Mouse (Mus musculus): ENCODE results near the gene Fgfr1op. TPM values are rescaled to one million over a fixed set of nuclear protein-coding genes. Genes with fewer than 3 reads are reported as not detected.

Gene Fgfr1op
- polyA plus RNA-seq, 2 experiments = 5.6 to 11.8 TPM

- Histone ChIP-seq H3K36me3 (replicated peaks; ENCODE audit: control insufficient read depth, insufficient read depth, low read depth) (no peaks in the 10 kb centered on the region), H3K4me2 (ENCODE audit: low read depth) (no peak overlapping the region), H3K4me1 (replicated peaks; ENCODE audit: control insufficient read depth in 2 of 2, insufficient read depth in 2 of 2, low read length in 1 of 2) (no peaks in the 10 kb centered on the region), H3K27ac (no peak overlapping the region), H3K4me3 (ENCODE audit: insufficient read depth in 1 of 2, low read depth in 2 of 2, low read length in 2 of 2) (no peak overlapping the region), H3K9ac (replicated peaks) (no peak overlapping the region), H3K9me3 (ENCODE audit: control insufficient read depth, low read length) (no peaks in the 10 kb centered on the region), H3K27me3 (ENCODE audit: control insufficient read depth, insufficient read depth, low read length) (no peaks in the 10 kb centered on the region)
- no peak for DNase-seq (ENCODE audit: low read depth in 3 of 3, low spot score in 3 of 3)
- 51% methylated on average over 15 of the region's 15 CpGs for WGBS (ENCODE audit: insufficient replicate concordance)
- TF ChIP-seq EP300 (IDR thresholded peaks at IDR 0.05; ENCODE audit: low read depth) = no peak
- no peak for ATAC-seq (ENCODE audit: insufficient read depth)
Measured at GRCm38 (mm10) chr17:8233618-8234214, 68.4 kb downstream of the Fgfr1op start.

- 55% methylated on average over 4 of the region's 4 CpGs for WGBS (ENCODE audit: insufficient replicate concordance)
- no peak overlapping the region for H3K27ac ChIP-seq
- no peak for ATAC-seq (ENCODE audit: insufficient read depth)
Measured at GRCm38 (mm10) chr17:8234537-8234936, 69.2 kb downstream of the Fgfr1op start.

GRCm38 (mm10) chr17:8235743-8236142 is 70.4 kb downstream of the Fgfr1op start, which contains the start of gene Ccr6:
Ccr6 (plus strand) TSS chr17:8236043.
- TF ChIP-seq EP300 (IDR thresholded peaks at IDR 0.05; ENCODE audit: low read depth) (no peak), CTCF (IDR thresholded peaks at IDR 0.05; ENCODE audit: low read depth) (no peak)
- Histone ChIP-seq H3K4me2 (ENCODE audit: low read depth) (no peak within 1 kb of the TSS), H3K9ac (replicated peaks) (no peak within 1 kb of the TSS), H3K4me3 (ENCODE audit: insufficient read depth in 1 of 2, low read depth in 2 of 2, low read length in 2 of 2) (no peak within 1 kb of the TSS), H3K4me1 (replicated peaks; ENCODE audit: control insufficient read depth in 2 of 2, insufficient read depth in 2 of 2, low read length in 1 of 2) (no peaks in the 10 kb centered on the region), H3K9me3 (ENCODE audit: control insufficient read depth, low read length) (no peaks in the 10 kb centered on the region), H3K27ac (no peak within 1 kb of the TSS), H3K36me3 (replicated peaks; ENCODE audit: control insufficient read depth, insufficient read depth, low read depth) (no peaks in the 10 kb centered on the region), H3K27me3 (ENCODE audit: control insufficient read depth, insufficient read depth, low read length) (no peaks in the 10 kb centered on the region)
- WGBS (ENCODE audit: insufficient replicate concordance) = 33% methylated on average over 3 of the region's 3 CpGs
- ATAC-seq (ENCODE audit: insufficient read depth) (no peak), DNase-seq (ENCODE audit: low read depth in 3 of 3, low spot score in 3 of 3) (no peak)

More at GRCm38 (mm10) chr17:8234537-8234936, 69.2 kb downstream of the Fgfr1op start:
- Histone ChIP-seq H3K4me3 (ENCODE audit: insufficient read depth in 1 of 2, low read depth in 2 of 2, low read length in 2 of 2) (no peak overlapping the region), H3K27me3 (ENCODE audit: control insufficient read depth, insufficient read depth, low read length) (no peaks in the 10 kb centered on the region), H3K36me3 (replicated peaks; ENCODE audit: control insufficient read depth, insufficient read depth, low read depth) (no peaks in the 10 kb centered on the region), H3K9me3 (ENCODE audit: control insufficient read depth, low read length) (no peaks in the 10 kb centered on the region), H3K4me2 (ENCODE audit: low read depth) (no peak overlapping the region), H3K9ac (replicated peaks) (no peak overlapping the region), H3K4me1 (replicated peaks; ENCODE audit: control insufficient read depth in 2 of 2, insufficient read depth in 2 of 2, low read length in 1 of 2) (no peaks in the 10 kb centered on the region)
- no peak for DNase-seq (ENCODE audit: low read depth in 3 of 3, low spot score in 3 of 3)
- no peak for TF ChIP-seq EP300 (IDR thresholded peaks at IDR 0.05; ENCODE audit: low read depth)
- no peak for TF ChIP-seq CTCF (IDR thresholded peaks at IDR 0.05; ENCODE audit: low read depth)

DNA sequence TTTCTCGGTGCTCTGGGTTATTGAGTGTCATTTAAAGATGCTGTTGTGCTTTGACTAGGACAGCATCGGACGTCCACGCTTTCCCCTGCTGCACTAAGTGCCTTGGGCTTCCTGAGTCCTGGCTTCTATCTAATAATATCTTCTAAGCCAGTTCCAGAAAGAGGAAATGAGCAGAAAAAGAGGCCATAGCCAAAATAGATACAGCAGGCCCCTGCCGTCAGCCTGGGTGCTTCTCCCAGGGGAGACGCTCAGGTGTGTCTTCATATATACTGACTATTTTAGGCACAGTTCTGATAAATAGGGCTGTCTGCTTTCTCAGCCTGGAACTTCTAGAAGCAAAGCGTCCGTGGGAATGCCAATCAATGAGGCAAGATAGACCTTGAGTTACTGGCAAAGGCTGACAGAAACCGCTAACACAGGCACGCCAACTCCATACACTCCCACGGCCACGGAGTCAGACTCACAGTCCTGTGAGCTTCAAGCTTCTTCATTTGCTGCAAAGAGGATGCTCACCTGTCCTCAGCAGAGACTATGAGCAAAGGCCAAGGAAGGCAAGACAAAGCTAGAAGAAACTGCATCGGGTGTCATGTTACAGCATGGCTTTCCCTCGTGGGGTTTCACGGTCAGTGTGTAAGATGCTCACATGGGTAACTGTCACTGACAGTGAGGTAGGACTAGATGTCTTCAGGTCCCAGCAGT is 72.9 kb downstream of the Fgfr1op start:
- WGBS (ENCODE audit: insufficient replicate concordance) = 54% methylated on average over 15 of the region's 15 CpGs
- DNase-seq (ENCODE audit: low read depth in 3 of 3, low spot score in 3 of 3) (no peak), ATAC-seq (ENCODE audit: insufficient read depth) (no peak)
- Histone ChIP-seq H3K27me3 (ENCODE audit: control insufficient read depth, insufficient read depth, low read length) (no peaks in the 10 kb centered on the region), H3K36me3 (replicated peaks; ENCODE audit: control insufficient read depth, insufficient read depth, low read depth) (no peaks in the 10 kb centered on the region), H3K4me2 (ENCODE audit: low read depth) (no peak overlapping the region), H3K9me3 (ENCODE audit: control insufficient read depth, low read length) (no peaks in the 10 kb centered on the region), H3K9ac (replicated peaks) (no peak overlapping the region), H3K4me3 (ENCODE audit: insufficient read depth in 1 of 2, low read depth in 2 of 2, low read length in 2 of 2) (no peak overlapping the region), H3K27ac (no peak overlapping the region), H3K4me1 (replicated peaks; ENCODE audit: control insufficient read depth in 2 of 2, insufficient read depth in 2 of 2, low read length in 1 of 2) (no peaks in the 10 kb centered on the region)
- TF ChIP-seq CTCF (IDR thresholded peaks at IDR 0.05; ENCODE audit: low read depth) (no peak), EP300 (IDR thresholded peaks at IDR 0.05; ENCODE audit: low read depth) (no peak)

DNA sequence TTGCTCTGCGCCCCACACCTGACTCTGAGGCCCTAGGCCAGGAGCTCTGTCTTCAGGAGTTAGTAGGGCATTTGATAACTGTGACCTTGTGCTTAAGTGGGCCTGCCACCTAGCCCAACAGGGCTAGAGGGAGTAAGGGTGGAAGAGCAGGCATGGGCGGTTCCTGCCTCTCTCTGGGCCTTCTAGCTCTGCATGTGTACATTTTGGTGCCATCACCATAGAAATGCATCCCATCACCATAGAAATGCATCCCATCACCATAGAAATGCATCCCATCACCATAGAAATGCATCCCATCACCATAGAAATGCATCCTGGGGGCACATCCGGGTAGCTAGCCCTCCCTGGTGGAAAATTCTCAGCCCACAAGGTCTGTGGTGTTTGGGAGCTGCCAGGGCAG is 74.3 kb downstream of the Fgfr1op start:
- Histone ChIP-seq H3K27me3 (ENCODE audit: control insufficient read depth, insufficient read depth, low read length) (no peaks in the 10 kb centered on the region), H3K9ac (replicated peaks) (no peak overlapping the region), H3K27ac (no peak overlapping the region), H3K36me3 (replicated peaks; ENCODE audit: control insufficient read depth, insufficient read depth, low read depth) (no peaks in the 10 kb centered on the region), H3K4me1 (replicated peaks; ENCODE audit: control insufficient read depth in 2 of 2, insufficient read depth in 2 of 2, low read length in 1 of 2) (no peaks in the 10 kb centered on the region), H3K4me3 (ENCODE audit: insufficient read depth in 1 of 2, low read depth in 2 of 2, low read length in 2 of 2) (no peak overlapping the region), H3K9me3 (ENCODE audit: control insufficient read depth, low read length) (no peaks in the 10 kb centered on the region), H3K4me2 (ENCODE audit: low read depth) (no peak overlapping the region)
- TF ChIP-seq EP300 (IDR thresholded peaks at IDR 0.05; ENCODE audit: low read depth) (no peak), CTCF (IDR thresholded peaks at IDR 0.05; ENCODE audit: low read depth) (no peak)
- DNase-seq (ENCODE audit: low read depth in 3 of 3, low spot score in 3 of 3) (no peak), ATAC-seq (ENCODE audit: insufficient read depth) (no peak)
- 41% methylated on average over 3 of the region's 3 CpGs for WGBS (ENCODE audit: insufficient replicate concordance)
